Mouse (Mus musculus) left cerebral cortex, postnatal 25 days (tissue): ENCODE measurements around the gene Anapc13. TPM values are rescaled to one million over a fixed set of nuclear protein-coding genes. Genes with fewer than 3 reads are reported as not detected.

ENCODE experiments used
- DNase-seq, 2 experiments: peaks; one replicate each; pipeline ENCODE4 v3.0.0; 2022; ENCODE audit warnings: low spot score in 2 of 2, mixed read lengths in 1 of 2
- intact Hi-C: fragments of 180-260 bp; cut with DNase I; formaldehyde crosslinking; loops from one replicate; pipeline ENCODE4 v1.15.1; 2025
- total RNA-seq, 2 experiments: library from RNA; stranded (reverse); gene quantifications; 2 replicates each; pipeline ENCODE4 v1.2.3; 2021

Gene Anapc13
- total RNA-seq, 2 experiments from 2014 or later: 90.6 to 98.7 TPM

DNA sequence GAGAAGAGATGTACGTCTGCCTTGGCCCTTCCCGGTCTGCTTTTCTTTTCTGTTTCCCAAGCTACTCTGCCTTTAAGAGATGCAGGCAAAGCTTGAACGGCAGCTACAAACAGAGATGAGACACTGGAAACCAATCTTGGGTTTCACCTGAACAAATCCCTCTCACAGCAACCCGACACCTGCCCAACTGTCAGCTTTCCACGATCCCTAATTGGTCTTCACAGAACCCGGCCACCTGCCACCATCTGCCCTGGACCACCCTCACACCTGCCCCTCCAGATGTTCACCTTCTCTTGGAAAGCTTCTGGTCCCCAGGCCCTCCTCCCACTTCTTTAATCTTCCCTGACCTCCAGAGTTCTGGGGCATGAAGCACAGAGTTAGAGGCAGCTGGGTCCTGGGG is 42.0 kb downstream of the Anapc13 start:
- no peak for DNase-seq
- intact Hi-C loops: no loop called here

DNA sequence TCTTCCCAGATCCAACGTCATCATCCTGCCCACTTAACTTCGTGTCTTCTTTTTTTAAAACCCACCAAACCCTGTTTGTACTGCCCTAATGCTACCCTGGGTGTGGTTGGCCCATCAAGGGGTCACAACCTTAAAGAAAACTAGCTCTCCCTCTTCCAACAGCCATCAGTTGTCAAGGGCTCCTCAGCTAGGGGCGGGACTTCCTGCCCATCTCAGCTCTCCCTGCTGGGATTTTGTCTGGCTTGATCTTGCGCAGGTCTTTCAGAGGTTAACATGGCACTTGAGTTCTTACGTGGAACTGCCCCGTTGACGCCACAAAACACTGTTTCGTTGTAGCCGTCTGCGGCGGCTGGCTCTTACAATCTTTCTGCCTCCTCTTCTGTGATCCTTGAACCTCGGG is 42.8 kb downstream of the Anapc13 start:
- DNase-seq: no peak
- intact Hi-C loops: no loop called here

DNA sequence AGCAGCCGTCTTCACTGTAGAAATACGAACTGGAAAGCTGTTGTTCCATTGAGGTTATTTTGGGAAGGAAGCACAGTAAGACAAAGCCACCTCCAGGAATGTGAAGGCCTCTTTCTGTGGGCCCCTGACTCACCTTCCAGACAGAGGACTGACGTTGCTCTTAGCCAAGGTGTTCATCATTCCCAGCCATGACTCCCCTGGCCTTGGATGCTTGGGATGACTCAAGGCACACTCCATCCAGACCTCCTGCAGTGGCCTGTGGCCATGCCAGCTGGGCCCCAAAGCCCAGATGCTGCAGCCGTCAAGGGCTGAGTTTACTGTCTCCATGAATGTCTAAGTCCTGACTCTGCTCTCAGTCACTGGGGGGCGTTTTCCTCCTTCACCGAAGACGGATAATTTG is 47.3 kb downstream of the Anapc13 start:
- DNase-seq: no peak
- intact Hi-C loops: no loop called here

DNA sequence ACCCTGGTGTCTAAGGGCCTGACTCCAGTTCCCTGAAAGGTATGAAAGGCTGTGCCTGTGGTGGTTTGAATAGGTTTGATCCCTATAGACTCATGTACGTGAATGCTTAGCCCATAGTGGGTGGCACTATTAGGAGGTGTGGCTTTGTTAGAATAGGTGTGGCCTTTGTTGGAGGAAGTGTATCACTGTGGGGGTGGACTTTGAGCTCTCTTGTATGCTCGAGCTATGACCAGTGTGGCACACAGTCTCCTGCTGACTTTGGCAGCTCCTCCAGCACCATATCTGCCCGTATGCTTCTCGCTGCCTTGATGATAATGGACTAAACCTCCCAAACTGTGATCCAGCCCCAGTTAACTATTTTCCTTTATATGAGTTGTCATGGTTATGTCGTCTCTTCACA is 49.8 kb downstream of the Anapc13 start:
- intact Hi-C loops: no loop called here
- DNase-seq: no peak

DNA sequence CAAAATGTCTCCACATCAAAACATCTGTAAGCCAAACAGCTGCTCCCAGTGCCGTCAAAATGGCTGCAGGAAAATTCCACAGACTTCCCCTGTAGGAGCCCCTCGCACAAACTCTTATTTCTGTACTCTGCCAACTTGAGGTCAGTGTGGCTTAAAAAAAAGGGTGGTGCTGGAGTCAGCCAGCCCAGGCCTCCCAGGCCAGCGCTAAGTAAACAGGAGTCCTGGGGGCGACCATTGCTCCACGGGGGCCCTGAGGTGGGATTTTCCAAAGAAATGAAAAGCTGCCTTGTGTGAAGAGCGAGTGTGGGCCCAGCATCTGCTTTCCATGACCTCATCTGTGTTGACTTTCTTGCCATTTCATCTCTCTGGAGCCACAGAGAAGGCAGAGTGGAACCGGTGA is 55.4 kb downstream of the Anapc13 start:
- DNase-seq: no peak
- intact Hi-C loops: no loop called here

Other genes starting within 250 kb of the Anapc13 start
- gene Ky, start 120.5 kb upstream of the Anapc13 start, total RNA-seq: 1 to 10 TPM; 2.6 to 4.4 TPM
- gene Cep63, start 238 bp downstream of the Anapc13 start, total RNA-seq: 10 to 100 TPM; 31.4 to 33.9 TPM
- gene Amotl2, start 90.4 kb downstream of the Anapc13 start, total RNA-seq: 10 to 100 TPM; 18.7 to 18.8 TPM
- gene Ryk, start 208.6 kb downstream of the Anapc13 start, total RNA-seq: 10 to 100 TPM; 32.7 to 38.4 TPM